Comparison of ENCODE assay signal across 16 mouse cellular contexts in genomic region chr3:145391986-145392659, GRCm38 (mm10).
DNase-seq lines count a peak whose midpoint lies in the region; ATAC-seq and TF ChIP-seq lines count a peak whose summit lies in the region.
"Had no signal": no experiment of that assay in that cellular context is flagged by ENCODE, and none has a peak within 500 bp of the region (broad histone marks: within the 10 kb centered on the region; RNA-seq: fewer than 3 reads in every experiment).

No protein-coding gene starts in this region.

- WGBS in lung, embryonic 14.5 days: 57% methylated on average over 19 of the region's 19 CpGs
- WGBS in embryonic facial prominence, embryonic 13.5 days: 34% methylated on average over 19 of the region's 19 CpGs
- WGBS in limb, embryonic 12.5 days: 48% methylated on average over 19 of the region's 19 CpGs
- 86% methylated on average over 19 of the region's 19 CpGs for WGBS in midbrain, embryonic 10.5 days

- H3K9me3 ChIP-seq in lung, embryonic 14.5 days (ENCODE audit: low read depth, low read length): no peaks in the 10 kb centered on the region
- no peaks in the 10 kb centered on the region for H3K9me3 ChIP-seq in embryonic facial prominence, embryonic 13.5 days
- H3K9me3 ChIP-seq in limb, embryonic 12.5 days: no peaks in the 10 kb centered on the region
- H3K9me3 ChIP-seq in midbrain, embryonic 10.5 days (replicated peaks): no peaks in the 10 kb centered on the region

- H3K36me3 ChIP-seq in lung, embryonic 14.5 days (ENCODE audit: insufficient read depth): no peaks in the 10 kb centered on the region
- no peaks in the 10 kb centered on the region for H3K36me3 ChIP-seq in embryonic facial prominence, embryonic 13.5 days
- H3K36me3 ChIP-seq in limb, embryonic 12.5 days: no peaks in the 10 kb centered on the region
- no peaks in the 10 kb centered on the region for H3K36me3 ChIP-seq in midbrain, embryonic 10.5 days

- ATAC-seq in lung, embryonic 14.5 days (ENCODE audit: insufficient read depth): peak; percentile 51
- peak; percentile 34 for ATAC-seq in CD4-positive, CD25-positive, alpha-beta regulatory T cell, adult 4 months
- peak; percentile 81; the same call in 1 of the 2 replicates for ATAC-seq in embryonic facial prominence, embryonic 13.5 days (ENCODE audit: insufficient number of reproducible peaks, insufficient read depth, low FRiP score, low TSS enrichment, low read depth)
- peak; percentile 65 for ATAC-seq in limb, embryonic 12.5 days (ENCODE audit: insufficient number of reproducible peaks, insufficient read depth, low FRiP score, low TSS enrichment, low read depth)
- ATAC-seq: forebrain, embryonic 16.5 days had no signal

- H3K27me3 ChIP-seq in lung, embryonic 14.5 days (ENCODE audit: insufficient read depth, low read length): no peaks in the 10 kb centered on the region
- no peaks in the 10 kb centered on the region for H3K27me3 ChIP-seq in embryonic facial prominence, embryonic 13.5 days
- no peaks in the 10 kb centered on the region for H3K27me3 ChIP-seq in limb, embryonic 12.5 days
- H3K27me3 ChIP-seq in midbrain, embryonic 10.5 days (ENCODE audit: low read depth, poor library complexity, severe bottlenecking): no peaks in the 10 kb centered on the region

- H3K4me3 ChIP-seq in lung, embryonic 14.5 days (ENCODE audit: low read depth, low read length): no peak overlapping the region
- H3K4me3 ChIP-seq in embryonic facial prominence, embryonic 13.5 days: no peak overlapping the region
- no peak overlapping the region for H3K4me3 ChIP-seq in limb, embryonic 12.5 days (replicated peaks)
- no peak overlapping the region for H3K4me3 ChIP-seq in midbrain, embryonic 10.5 days
- H3K4me3 ChIP-seq: erythroblast, embryonic 14.5 days had no signal

- TF ChIP-seq CTCF in lung, embryonic 14.5 days (IDR thresholded peaks at IDR 0.05; ENCODE audit: low read depth): no peak

- H3K4me2 ChIP-seq in lung, embryonic 14.5 days: no peak overlapping the region
- H3K4me2 ChIP-seq in embryonic facial prominence, embryonic 13.5 days: peak overlapping the region; percentile 37
- H3K4me2 ChIP-seq in limb, embryonic 12.5 days: no peak overlapping the region; the same call in 1 of the 2 replicates

- peaks cover 6% of the 10 kb centered on the region; the same call in 1 of the 2 replicates for H3K4me1 ChIP-seq in lung, embryonic 14.5 days (ENCODE audit: insufficient read depth)
- peaks cover 18% of the 10 kb centered on the region for H3K4me1 ChIP-seq in embryonic facial prominence, embryonic 13.5 days
- H3K4me1 ChIP-seq in limb, embryonic 12.5 days (replicated peaks): peaks cover 12% of the 10 kb centered on the region
- H3K4me1 ChIP-seq in midbrain, embryonic 10.5 days: no peaks in the 10 kb centered on the region

- no peak overlapping the region for H3K9ac ChIP-seq in lung, embryonic 14.5 days
- no peak overlapping the region for H3K9ac ChIP-seq in embryonic facial prominence, embryonic 13.5 days
- no peak overlapping the region for H3K9ac ChIP-seq in limb, embryonic 12.5 days (replicated peaks)
- H3K9ac ChIP-seq: liver, embryonic 14.5 days had no signal

- peak; percentile 32 for DNase-seq in lung, embryonic 14.5 days
- no peak for DNase-seq in lung, adult 18-20 months
- DNase-seq in frontal cortex, postnatal 14 days (ENCODE audit: low spot score in 2 of 2): no peak
- no peak for DNase-seq in adrenal gland, postnatal 10 days
- no peak for DNase-seq in midbrain, embryonic 10.5 days (ENCODE audit: low spot score)
- DNase-seq: adrenal gland, postnatal 14 days; cerebellum, adult 18-20 months; kidney, postnatal 14 days; lung, postnatal 14 days; thymus, postnatal 4 days had no signal

- H3K27ac ChIP-seq in lung, embryonic 14.5 days (ENCODE audit: low read depth): no peak overlapping the region
- 0 out of 2 replicates have a peak overlapping the region, but pooled peaks have one; percentile 30 for H3K27ac ChIP-seq in embryonic facial prominence, embryonic 13.5 days
- H3K27ac ChIP-seq in limb, embryonic 12.5 days: peak overlapping the region; percentile 3; the same call in 1 of the 2 replicates
- no peak overlapping the region for H3K27ac ChIP-seq in midbrain, embryonic 10.5 days (replicated peaks)
- H3K27ac ChIP-seq: liver, embryonic 14.5 days had no signal

Comparison
In these comparisons a context has a peak if more than half of its experiments do, and no peak if none do; other contexts are left out.
1. H3K27ac ChIP-seq: peak in embryonic facial prominence, embryonic 13.5 days (single experiment) and limb, embryonic 12.5 days (single experiment); none in lung, embryonic 14.5 days (single experiment) and midbrain, embryonic 10.5 days (single experiment).
2. Peak in every context shown above with its lines, with median percentiles within 50 percentile points of each other: ATAC-seq.